Mouse (Mus musculus): ENCODE data around the gene Pax5. TPM values are rescaled to one million over a fixed set of nuclear protein-coding genes. Genes with fewer than 3 reads are reported as not detected.

The Pax5 gene
- polyA plus RNA-seq, 1 experiment from 2014 or later = 0.99 TPM

GRCm38 (mm10) chr4:44716391-44716790 is 6.1 kb upstream of the Pax5 start:
- H3K4me1 ChIP-seq (ENCODE audit: control insufficient read depth, insufficient read depth, low read depth, low read length) = peaks cover 3% of the 10 kb centered on the region; the same call in 1 of the 2 replicates
- no peak overlapping the region for H3K4me2 ChIP-seq (ENCODE audit: low read length)
- H3K27me3 ChIP-seq (replicated peaks; ENCODE audit: control insufficient read depth, insufficient read depth, low read length) = peaks cover 38% of the 10 kb centered on the region
- no peak overlapping the region for H3K9ac ChIP-seq (ENCODE audit: low read depth, low read length)
- no peak overlapping the region for H3K27ac ChIP-seq (ENCODE audit: low read depth, low read length)
- H3K9me3 ChIP-seq (ENCODE audit: control insufficient read depth, low read length) = no peaks in the 10 kb centered on the region
- ATAC-seq = no peak
- 3% methylated on average over 10 of the region's 10 CpGs for WGBS
- no peak overlapping the region for H3K4me3 ChIP-seq (ENCODE audit: low read length)
- H3K36me3 ChIP-seq (ENCODE audit: control insufficient read depth, insufficient read depth, low read length) = no peaks in the 10 kb centered on the region

DNA sequence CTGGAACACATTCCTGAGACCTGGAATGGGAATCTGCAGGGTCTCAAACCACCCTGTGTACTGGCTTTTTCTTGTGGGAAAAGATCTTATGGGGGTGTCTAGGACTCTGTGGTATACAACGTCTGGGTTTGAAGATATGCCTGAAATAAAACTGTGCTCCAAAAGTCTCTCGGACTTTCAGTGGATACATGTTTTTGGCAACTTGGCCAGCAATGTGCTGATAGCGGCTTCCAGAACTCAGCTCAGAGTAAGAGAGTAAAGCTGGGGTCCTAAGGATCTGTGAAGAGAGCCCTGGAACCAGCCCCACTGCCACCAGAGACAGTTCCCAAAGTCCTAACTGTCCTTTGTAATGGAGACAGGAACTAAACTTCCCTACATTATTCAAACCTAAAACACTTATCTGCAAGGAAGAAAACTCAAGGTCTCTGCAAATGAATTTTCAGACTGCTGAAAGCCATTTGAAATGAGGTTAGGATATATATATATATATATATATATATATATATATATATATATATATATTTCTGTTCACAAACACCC is 5.4 kb upstream of the Pax5 start:
- H3K4me2 ChIP-seq (ENCODE audit: low read length) = no peak overlapping the region
- H3K9me3 ChIP-seq (ENCODE audit: control insufficient read depth, low read length) = no peaks in the 10 kb centered on the region
- 23% methylated on average over 3 of the region's 3 CpGs for WGBS
- H3K9ac ChIP-seq (ENCODE audit: low read depth, low read length) = no peak overlapping the region
- H3K36me3 ChIP-seq (ENCODE audit: control insufficient read depth, insufficient read depth, low read length) = no peaks in the 10 kb centered on the region
- H3K27me3 ChIP-seq (replicated peaks; ENCODE audit: control insufficient read depth, insufficient read depth, low read length) = peaks cover 40% of the 10 kb centered on the region
- peaks cover 3% of the 10 kb centered on the region; the same call in 1 of the 2 replicates for H3K4me1 ChIP-seq (ENCODE audit: control insufficient read depth, insufficient read depth, low read depth, low read length)
- ATAC-seq = no peak
- H3K4me3 ChIP-seq (ENCODE audit: low read length) = no peak overlapping the region
- H3K27ac ChIP-seq (ENCODE audit: low read depth, low read length) = no peak overlapping the region

DNA sequence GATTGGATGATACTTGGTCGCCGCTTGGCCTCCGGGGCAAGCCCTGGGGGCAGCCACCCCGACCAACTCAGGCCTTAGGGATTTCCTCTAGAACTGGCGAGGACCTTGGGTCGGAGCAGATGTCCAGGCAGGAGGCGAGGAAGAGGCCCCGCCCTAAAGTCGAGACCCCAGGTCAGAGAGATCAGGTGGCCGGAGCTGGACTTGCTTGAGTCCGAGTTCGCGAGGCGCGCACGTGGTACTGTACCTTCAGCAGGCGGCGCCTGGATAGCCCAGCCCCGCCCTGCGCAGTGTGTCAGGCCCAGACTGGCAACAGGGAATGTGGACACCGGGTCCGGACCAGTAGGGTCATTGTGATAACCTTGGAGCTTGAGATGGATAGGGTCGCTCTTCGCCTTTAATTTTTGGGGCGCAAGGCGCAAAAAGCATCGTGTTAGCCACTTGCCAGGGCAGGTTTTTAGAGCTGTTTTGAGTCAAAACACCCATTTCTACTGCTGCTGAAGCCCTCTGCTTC is 3.9 kb upstream of the Pax5 start:
- 2% methylated on average over 27 of the region's 27 CpGs for WGBS
- H3K4me1 ChIP-seq (ENCODE audit: control insufficient read depth, insufficient read depth, low read depth, low read length) = peaks cover 3% of the 10 kb centered on the region; the same call in 1 of the 2 replicates

DNA sequence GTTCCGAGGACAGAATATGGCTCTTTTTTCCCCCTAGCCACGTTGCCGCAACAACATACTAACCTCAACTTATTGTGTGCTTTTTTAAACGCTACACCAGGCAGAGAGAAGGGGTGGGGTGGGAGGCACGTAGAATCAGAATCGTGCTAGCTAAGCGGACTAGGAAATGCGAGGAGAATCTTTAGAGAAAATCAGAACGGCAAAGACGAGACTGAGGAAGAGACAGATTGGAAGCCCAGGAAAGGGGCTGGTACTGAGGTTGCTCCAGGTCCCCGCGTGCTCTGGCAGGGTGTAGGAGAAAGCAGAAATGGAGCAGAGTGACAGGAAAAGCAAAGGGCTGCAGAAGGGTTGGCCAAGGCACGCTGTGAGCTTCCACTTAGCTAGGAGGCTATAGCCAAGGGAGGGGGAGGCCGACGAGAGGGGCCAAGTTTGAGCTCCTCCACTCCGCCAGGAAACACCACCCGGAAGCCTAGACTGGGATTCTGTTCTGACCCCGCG is 3.3 kb upstream of the Pax5 start:
- Histone ChIP-seq H3K9ac (ENCODE audit: low read depth, low read length) (no peak overlapping the region), H3K27me3 (replicated peaks; ENCODE audit: control insufficient read depth, insufficient read depth, low read length) (peaks cover 55% of the 10 kb centered on the region), H3K27ac (ENCODE audit: low read depth, low read length) (no peak overlapping the region), H3K36me3 (ENCODE audit: control insufficient read depth, insufficient read depth, low read length) (no peaks in the 10 kb centered on the region), H3K4me1 (ENCODE audit: control insufficient read depth, insufficient read depth, low read depth, low read length) (peaks cover 3% of the 10 kb centered on the region; the same call in 1 of the 2 replicates), H3K4me3 (ENCODE audit: low read length) (no peak overlapping the region), H3K4me2 (ENCODE audit: low read length) (peak overlapping the region; percentile 24; the same call in 1 of the 2 replicates), H3K9me3 (ENCODE audit: control insufficient read depth, low read length) (no peaks in the 10 kb centered on the region)
- ATAC-seq = no peak
- under 1% methylated on average over 19 of the region's 19 CpGs for WGBS

More for the DNA sequence above, 3.9 kb upstream of the Pax5 start:
- ATAC-seq = no peak
- Histone ChIP-seq H3K27me3 (replicated peaks; ENCODE audit: control insufficient read depth, insufficient read depth, low read length) (peaks cover 49% of the 10 kb centered on the region), H3K9ac (ENCODE audit: low read depth, low read length) (no peak overlapping the region), H3K27ac (ENCODE audit: low read depth, low read length) (no peak overlapping the region), H3K4me3 (ENCODE audit: low read length) (no peak overlapping the region), H3K36me3 (ENCODE audit: control insufficient read depth, insufficient read depth, low read length) (no peaks in the 10 kb centered on the region), H3K4me2 (ENCODE audit: low read length) (0 out of 2 replicates have a peak overlapping the region, but pooled peaks have one; percentile 7), H3K9me3 (ENCODE audit: control insufficient read depth, low read length) (no peaks in the 10 kb centered on the region)

DNA sequence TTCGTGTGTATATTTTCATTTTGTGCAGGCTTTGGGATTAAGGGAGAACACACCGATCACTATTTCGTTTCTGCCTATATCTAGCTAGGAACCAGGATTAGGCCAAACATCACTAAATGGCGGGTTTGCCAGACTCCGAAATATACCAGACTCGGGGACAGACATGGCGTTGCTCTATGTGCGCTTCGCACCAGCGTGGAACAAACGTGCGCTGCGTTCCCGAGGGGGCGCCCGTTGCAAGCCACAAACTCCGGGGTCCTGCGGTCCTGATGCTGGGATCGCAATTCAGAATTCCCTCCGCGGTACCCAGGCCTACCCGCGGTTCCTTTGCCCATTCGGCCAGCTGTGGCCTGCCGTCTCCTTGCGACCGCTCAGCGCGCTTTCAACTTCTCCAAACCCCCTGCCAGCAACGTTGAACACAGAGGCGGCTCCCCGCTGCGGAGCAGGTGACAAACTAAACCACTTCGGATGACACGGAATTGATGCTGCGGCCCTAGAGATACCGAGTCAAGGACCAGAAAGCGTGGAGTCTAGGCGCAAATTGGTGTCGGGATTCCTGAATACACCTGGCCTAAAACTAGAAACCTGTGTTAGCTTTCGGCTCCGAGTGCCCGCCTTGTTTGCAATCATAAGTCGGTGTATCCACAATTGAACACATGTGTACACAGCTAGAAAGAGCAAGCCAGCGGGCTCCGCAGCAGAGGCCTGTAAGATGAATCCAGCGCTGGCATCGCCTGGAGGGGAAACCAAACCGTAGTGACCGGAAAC is 2.7 kb upstream of the Pax5 start:
- H3K27ac ChIP-seq (ENCODE audit: low read depth, low read length) = no peak overlapping the region
- H3K4me2 ChIP-seq (ENCODE audit: low read length) = peak overlapping the region; percentile 33
- peaks cover 55% of the 10 kb centered on the region for H3K27me3 ChIP-seq (replicated peaks; ENCODE audit: control insufficient read depth, insufficient read depth, low read length)
- peak overlapping the region; percentile 13; the same call in 1 of the 2 replicates for H3K4me3 ChIP-seq (ENCODE audit: low read length)
- H3K9me3 ChIP-seq (ENCODE audit: control insufficient read depth, low read length) = no peaks in the 10 kb centered on the region
- H3K4me1 ChIP-seq (ENCODE audit: control insufficient read depth, insufficient read depth, low read depth, low read length) = peaks cover 3% of the 10 kb centered on the region; the same call in 1 of the 2 replicates
- no peak for ATAC-seq
- H3K36me3 ChIP-seq (ENCODE audit: control insufficient read depth, insufficient read depth, low read length) = no peaks in the 10 kb centered on the region
- H3K9ac ChIP-seq (ENCODE audit: low read depth, low read length) = no peak overlapping the region
- 1% methylated on average over 50 of the region's 50 CpGs for WGBS

DNA sequence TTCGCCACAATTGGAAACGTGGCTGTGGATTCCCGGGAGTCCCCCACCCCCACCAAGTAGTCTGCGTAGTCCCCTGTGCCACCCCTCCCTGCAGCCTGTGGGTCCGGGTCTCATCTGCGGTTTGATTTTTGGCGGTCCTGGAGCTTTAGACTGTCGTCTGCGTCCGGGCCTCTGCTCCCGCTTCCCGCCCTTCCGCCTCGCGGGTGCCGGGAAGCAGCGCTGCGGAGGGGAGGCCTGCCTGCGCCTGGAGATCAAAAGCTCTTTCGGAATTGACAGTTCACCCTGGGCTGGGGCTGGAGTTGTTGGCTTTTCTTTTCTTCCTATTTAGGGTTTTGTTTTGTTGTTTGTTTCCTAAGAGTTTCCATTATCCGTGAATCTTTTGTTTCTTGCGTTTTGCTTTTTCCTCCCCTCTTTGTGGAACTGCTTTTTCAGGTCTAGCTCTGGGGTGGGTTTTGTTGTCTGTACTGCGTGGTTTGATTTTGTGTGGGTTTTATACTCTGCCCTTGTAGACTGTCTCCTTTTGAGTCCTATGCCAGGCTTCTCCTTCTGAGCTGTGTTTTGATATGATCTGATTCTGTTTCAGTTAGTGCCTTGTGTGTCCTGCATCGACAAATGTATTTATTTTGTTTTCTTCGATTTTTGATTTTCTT is 1.9 kb upstream of the Pax5 start:
- no peak overlapping the region for H3K9ac ChIP-seq (ENCODE audit: low read depth, low read length)
- peaks cover 3% of the 10 kb centered on the region; the same call in 1 of the 2 replicates for H3K4me1 ChIP-seq (ENCODE audit: control insufficient read depth, insufficient read depth, low read depth, low read length)
- H3K27ac ChIP-seq (ENCODE audit: low read depth, low read length) = no peak overlapping the region
- peaks cover 55% of the 10 kb centered on the region for H3K27me3 ChIP-seq (replicated peaks; ENCODE audit: control insufficient read depth, insufficient read depth, low read length)
- H3K9me3 ChIP-seq (ENCODE audit: control insufficient read depth, low read length) = no peaks in the 10 kb centered on the region
- WGBS = under 1% methylated on average over 25 of the region's 25 CpGs
- no peak for ATAC-seq
- no peak overlapping the region for H3K4me3 ChIP-seq (ENCODE audit: low read length)
- H3K36me3 ChIP-seq (ENCODE audit: control insufficient read depth, insufficient read depth, low read length) = no peaks in the 10 kb centered on the region
- peak overlapping the region; percentile 34 for H3K4me2 ChIP-seq (ENCODE audit: low read length)

DNA sequence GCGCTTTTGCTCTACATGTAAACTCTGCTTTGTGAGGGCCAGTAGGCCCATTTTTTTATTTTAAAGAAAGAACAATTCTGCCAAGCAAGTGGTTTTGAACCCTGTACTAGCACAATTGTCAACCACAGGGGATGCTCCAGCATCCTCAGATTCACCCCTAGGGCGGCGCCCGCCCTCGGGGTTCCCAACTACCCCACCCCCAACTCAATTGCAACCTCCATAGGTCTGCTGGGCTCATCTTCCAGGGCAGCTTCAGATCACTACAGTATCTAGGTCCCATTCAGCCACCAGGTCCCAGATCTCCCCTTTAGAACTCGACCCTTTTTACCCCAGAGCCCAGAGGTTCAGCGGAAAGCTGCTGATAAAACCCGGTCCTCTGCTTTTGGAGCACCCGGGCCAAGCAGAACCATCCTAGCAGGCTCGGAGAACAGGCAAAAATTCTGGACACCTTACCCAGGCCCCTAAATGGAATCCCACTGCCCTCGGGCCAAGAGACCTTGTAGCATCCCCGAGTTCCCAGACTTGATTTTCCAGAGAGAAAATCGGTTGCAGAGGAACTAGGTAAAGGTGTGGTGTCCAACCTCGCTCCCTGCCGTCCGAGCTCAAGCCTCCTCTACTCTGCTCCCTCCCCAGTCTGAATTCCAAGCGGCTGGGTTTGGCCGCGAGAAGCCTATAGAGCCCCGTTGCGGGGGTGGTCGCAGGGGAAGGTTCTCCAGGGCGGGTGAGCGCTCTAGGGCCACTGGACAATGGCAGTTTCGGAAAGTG is 1.0 kb upstream of the Pax5 start:
- no peak overlapping the region for H3K27ac ChIP-seq (ENCODE audit: low read depth, low read length)
- peaks cover 55% of the 10 kb centered on the region for H3K27me3 ChIP-seq (replicated peaks; ENCODE audit: control insufficient read depth, insufficient read depth, low read length)
- 2% methylated on average over 25 of the region's 25 CpGs for WGBS
- H3K9me3 ChIP-seq (ENCODE audit: control insufficient read depth, low read length) = no peaks in the 10 kb centered on the region
- no peak overlapping the region for H3K9ac ChIP-seq (ENCODE audit: low read depth, low read length)
- no peak for ATAC-seq
- peaks cover 3% of the 10 kb centered on the region; the same call in 1 of the 2 replicates for H3K4me1 ChIP-seq (ENCODE audit: control insufficient read depth, insufficient read depth, low read depth, low read length)
- H3K4me2 ChIP-seq (ENCODE audit: low read length) = no peak overlapping the region
- no peaks in the 10 kb centered on the region for H3K36me3 ChIP-seq (ENCODE audit: control insufficient read depth, insufficient read depth, low read length)
- H3K4me3 ChIP-seq (ENCODE audit: low read length) = no peak overlapping the region

GRCm38 (mm10) chr4:44710701-44711097 is 412 bp upstream of the Pax5 start:
- Histone ChIP-seq H3K4me3 (ENCODE audit: low read length) (no peak overlapping the region), H3K4me2 (ENCODE audit: low read length) (no peak overlapping the region)
- 1% methylated on average over 30 of the region's 30 CpGs for WGBS

More at GRCm38 (mm10) chr4:44710701-44711097, 412 bp upstream of the Pax5 start:
- no peak for ATAC-seq
- peaks cover 59% of the 10 kb centered on the region for H3K27me3 ChIP-seq (replicated peaks; ENCODE audit: control insufficient read depth, insufficient read depth, low read length)
- no peak overlapping the region for H3K9ac ChIP-seq (ENCODE audit: low read depth, low read length)
- H3K27ac ChIP-seq (ENCODE audit: low read depth, low read length) = no peak overlapping the region
- H3K4me1 ChIP-seq (ENCODE audit: control insufficient read depth, insufficient read depth, low read depth, low read length) = peaks cover 3% of the 10 kb centered on the region; the same call in 1 of the 2 replicates
- H3K36me3 ChIP-seq (ENCODE audit: control insufficient read depth, insufficient read depth, low read length) = no peaks in the 10 kb centered on the region
- no peaks in the 10 kb centered on the region for H3K9me3 ChIP-seq (ENCODE audit: control insufficient read depth, low read length)

Data from hindbrain, embryonic 16.5 days (tissue).